Mouse (Mus musculus): ENCODE measurements around the gene Spin1. TPM values are rescaled to one million over a fixed set of nuclear protein-coding genes. Genes with fewer than 3 reads are reported as not detected.
"Not testable (repeated sequence)": the region's sequence is repeated elsewhere in the genome, so short reads cannot be mapped to it uniquely, and the experiment has no call there.

Spin1 gene
- total RNA-seq (2021): 10 to 100 TPM; 37.5 to 41.0 TPM
- long read RNA-seq, experiment 1, full-length matches to known transcripts: 34 of 48 reads
- long read RNA-seq, experiment 1, partial matches to known transcripts: 2 of 48 reads
- long read RNA-seq, experiment 1, other reads (novel, unspliced or antisense): 12 of 48 reads
- long read RNA-seq, experiment 2, full-length matches to known transcripts: 25 of 38 reads
- long read RNA-seq, experiment 2, partial matches to known transcripts: 3 of 38 reads
- long read RNA-seq, experiment 2, other reads (novel, unspliced or antisense): 10 of 38 reads

GRCm38 (mm10) chr13:51100233-51101015, at the start of gene Spin1:
Spin1 (plus strand) TSS chr13:51100880.
- peak; percentile 90 to 96 for DNase-seq
- intact Hi-C loops (cut with DNase I): loop anchor here (10.0 kb wide), 1 partner anchor 314 kb away; no protein-coding TSS in a partner anchor

- no peak for DNase-seq
- intact Hi-C loops (cut with DNase I): no loop called here
These were observed 49.7 kb upstream of the Spin1 start for GRCm38 (mm10) chr13:51051016-51051415.

- intact Hi-C loops (cut with DNase I): no loop called here
- no peak for DNase-seq
These were observed 48.3 kb upstream of the Spin1 start for GRCm38 (mm10) chr13:51052408-51052807.

- intact Hi-C loops (cut with DNase I): loop anchor here (1.0 kb wide), 1 partner anchor 9 kb away; no protein-coding TSS in a partner anchor
- DNase-seq: no peak
These were observed 37.7 kb upstream of the Spin1 start for GRCm38 (mm10) chr13:51063024-51063423.

GRCm38 (mm10) chr13:51063721-51064120, 37.0 kb upstream of the Spin1 start:
- intact Hi-C loops (cut with DNase I): loop anchor here (1.0 kb wide), 1 partner anchor 9 kb away; no protein-coding TSS in a partner anchor
- no peak for DNase-seq

GRCm38 (mm10) chr13:51064429-51064828, 36.3 kb upstream of the Spin1 start:
- intact Hi-C loops (cut with DNase I): no loop called here
- DNase-seq: no peak

GRCm38 (mm10) chr13:51071063-51071680, 29.5 kb upstream of the Spin1 start:
- intact Hi-C loops (cut with DNase I): no loop called here
- DNase-seq: peak in 1 of 2 experiments; percentile 6

GRCm38 (mm10) chr13:51071763-51072276, 28.9 kb upstream of the Spin1 start:
- peak in 1 of 2 experiments; percentile 11 for DNase-seq
- intact Hi-C loops (cut with DNase I): no loop called here

GRCm38 (mm10) chr13:51072917-51073843, 27.5 kb upstream of the Spin1 start:
- DNase-seq: no peak
- intact Hi-C loops (cut with DNase I): no loop called here

GRCm38 (mm10) chr13:51074081-51074680, 26.5 kb upstream of the Spin1 start:
- intact Hi-C loops (cut with DNase I): no loop called here
- DNase-seq: no peak

- intact Hi-C loops (cut with DNase I); DNase-seq: not testable (repeated sequence)
These were observed 24.5 kb upstream of the Spin1 start for GRCm38 (mm10) chr13:51076191-51076590.

- DNase-seq; intact Hi-C loops (cut with DNase I): not testable (repeated sequence)
These were observed 22.1 kb upstream of the Spin1 start for GRCm38 (mm10) chr13:51078586-51078985.

- no peak for DNase-seq
- intact Hi-C loops (cut with DNase I): no loop called here
These were observed 19.9 kb upstream of the Spin1 start for GRCm38 (mm10) chr13:51080801-51081200.

GRCm38 (mm10) chr13:51084241-51084640, 16.4 kb upstream of the Spin1 start:
- intact Hi-C loops (cut with DNase I): no loop called here
- DNase-seq: peak; percentile 21 to 59

GRCm38 (mm10) chr13:51085941-51086340, 14.7 kb upstream of the Spin1 start:
- intact Hi-C loops (cut with DNase I): no loop called here

GRCm38 (mm10) chr13:51087253-51087652, 13.4 kb upstream of the Spin1 start:
- no peak for DNase-seq
- intact Hi-C loops (cut with DNase I): no loop called here

More at GRCm38 (mm10) chr13:51085941-51086340, 14.7 kb upstream of the Spin1 start:
- no peak for DNase-seq

- intact Hi-C loops (cut with DNase I): no loop called here
- no peak for DNase-seq
These were observed 12.5 kb upstream of the Spin1 start for GRCm38 (mm10) chr13:51088207-51088606.

GRCm38 (mm10) chr13:51089058-51089457, 11.6 kb upstream of the Spin1 start:
- intact Hi-C loops (cut with DNase I): no loop called here
- DNase-seq: no peak

GRCm38 (mm10) chr13:51090105-51090661, 10.5 kb upstream of the Spin1 start:
- intact Hi-C loops (cut with DNase I): no loop called here
- DNase-seq: no peak

Measured in heart, postnatal 14 days (tissue).